Mouse (Mus musculus) G1E-ER4 (cell line): ENCODE data around the gene Sf3b3. TPM values are rescaled to one million over a fixed set of nuclear protein-coding genes. Genes with fewer than 3 reads are reported as not detected.

ENCODE experiments used
- GATA1 ChIP-seq: IDR thresholded peaks from one replicate; pipeline ENCODE4 v1.8.0; 2012; ENCODE audit warnings: low read length, inconsistent platforms
- polyA plus RNA-seq: library from polyadenylated mRNA; stranded (reverse); fragments of >175 nt; gene quantifications from 2 replicates; pipeline ENCODE4 v1.2.3, GENCODE M21; 2012

Sf3b3 gene
- polyA plus RNA-seq, 1 experiment, result 7.1 TPM

GRCm38 (mm10) chr8:110793936-110794335 is 52.7 kb downstream of the Sf3b3 start:
- TF ChIP-seq GATA1, result no peak

- no peak for TF ChIP-seq GATA1
Observed at GRCm38 (mm10) chr8:110793511-110793910, 53.1 kb downstream of the Sf3b3 start.

- TF ChIP-seq GATA1, result no peak
Observed at GRCm38 (mm10) chr8:110792574-110793200, 53.9 kb downstream of the Sf3b3 start.

- no peak for TF ChIP-seq GATA1
Observed at GRCm38 (mm10) chr8:110791164-110791563, 55.4 kb downstream of the Sf3b3 start.

- TF ChIP-seq GATA1, result no peak
Observed at GRCm38 (mm10) chr8:110790270-110790669, 56.3 kb downstream of the Sf3b3 start.

GRCm38 (mm10) chr8:110789571-110789970 is 57.0 kb downstream of the Sf3b3 start:
- TF ChIP-seq GATA1, result no peak

- TF ChIP-seq GATA1, result no peak
Observed at GRCm38 (mm10) chr8:110788981-110789380, 57.6 kb downstream of the Sf3b3 start.

GRCm38 (mm10) chr8:110787411-110787954 is 59.1 kb downstream of the Sf3b3 start:
- TF ChIP-seq GATA1, result no peak

- no peak for TF ChIP-seq GATA1
Observed at GRCm38 (mm10) chr8:110786934-110787333, 59.7 kb downstream of the Sf3b3 start.

GRCm38 (mm10) chr8:110785366-110785765 is 61.2 kb downstream of the Sf3b3 start:
- no peak for TF ChIP-seq GATA1

GRCm38 (mm10) chr8:110779924-110780718 is 66.5 kb downstream of the Sf3b3 start:
- TF ChIP-seq GATA1, result no peak

GRCm38 (mm10) chr8:110776335-110776734 is 70.3 kb downstream of the Sf3b3 start:
- TF ChIP-seq GATA1, result no peak

GRCm38 (mm10) chr8:110775721-110776120 is 70.9 kb downstream of the Sf3b3 start:
- no peak for TF ChIP-seq GATA1

- TF ChIP-seq GATA1, result no peak
Observed at GRCm38 (mm10) chr8:110775316-110775715, 71.3 kb downstream of the Sf3b3 start.

GRCm38 (mm10) chr8:110774725-110775124 is 71.9 kb downstream of the Sf3b3 start:
- no peak for TF ChIP-seq GATA1

GRCm38 (mm10) chr8:110774047-110774446 is 72.5 kb downstream of the Sf3b3 start:
- TF ChIP-seq GATA1, result no peak

- TF ChIP-seq GATA1, result no peak
Observed at GRCm38 (mm10) chr8:110772452-110772851, 74.1 kb downstream of the Sf3b3 start.
